Mouse (Mus musculus) lung, postnatal 0 days (tissue): ENCODE results near the gene Klc4. TPM values are rescaled to one million over a fixed set of nuclear protein-coding genes. Genes with fewer than 3 reads are reported as not detected.
A peak's percentile ranks its signal among the peaks of the same experiment; 100 is the strongest.

Source experiments
- ATAC-seq: fragments of 200-750 bp; cut with Nextera tagmentation; 2 replicates; pipeline ENCODE4 v1.8.0; 2017; ENCODE audit warnings: moderate library complexity
- DNase-seq: peaks from one replicate; pipeline ENCODE4 v3.0.0-alpha.2; 2016; ENCODE audit warnings: low spot score
- H3K27ac ChIP-seq: fragments of 300-500 bp; sonication (generic); 2 replicates; pipeline ENCODE4 v1.5.1; 2014; ENCODE audit warnings: antibody characterized with exemption, mild to moderate bottlenecking, low read length, mixed read lengths
- H3K27me3 ChIP-seq: fragments of 300-500 bp; sonication (generic); replicated peaks from 2 replicates; pipeline ENCODE4 v1.6.1; 2014; ENCODE audit warnings: low read length, mixed read lengths; ENCODE audit not compliant: insufficient read depth
- H3K36me3 ChIP-seq: fragments of 300-500 bp; sonication (generic); 2 replicates; pipeline ENCODE4 v1.6.1; 2014; ENCODE audit warnings: low read length, mixed read lengths; ENCODE audit not compliant: insufficient read depth
- H3K4me1 ChIP-seq: fragments of 300-500 bp; sonication (generic); 2 replicates; pipeline ENCODE4 v1.6.1; 2014; ENCODE audit warnings: antibody characterized with exemption, low read depth, low read length, mixed read lengths; ENCODE audit not compliant: insufficient read depth
- H3K4me2 ChIP-seq: fragments of 300-500 bp; sonication (generic); replicated peaks from 2 replicates; pipeline ENCODE4 v1.6.1; 2014; ENCODE audit warnings: low read depth, mild to moderate bottlenecking, low read length, moderate library complexity, mixed read lengths
- H3K4me3 ChIP-seq: fragments of 300-500 bp; sonication (generic); 2 replicates; pipeline ENCODE4 v1.5.1; 2014; ENCODE audit warnings: low read depth, low read length
- H3K9ac ChIP-seq: fragments of 300-500 bp; sonication (generic); replicated peaks from 2 replicates; pipeline ENCODE4 v1.6.1; 2014; ENCODE audit warnings: low read depth, mild to moderate bottlenecking
- H3K9me3 ChIP-seq: fragments of 300-500 bp; sonication (generic); 2 replicates; pipeline ENCODE4 v1.6.1; 2016; ENCODE audit warnings: low read length, mixed read lengths
- CTCF ChIP-seq: IDR thresholded peaks from 2 replicates; pipeline ENCODE4 v1.5.1; 2016; ENCODE audit warnings: antibody characterized with exemption, mild to moderate bottlenecking
- EP300 ChIP-seq: IDR thresholded peaks from 2 replicates; pipeline ENCODE4 v1.6.1; 2016; ENCODE audit warnings: antibody characterized with exemption, mild to moderate bottlenecking, control low read depth
- WGBS: fragments of 180-500 bp; shearing (Covaris S2); extraction: QIAGEN DNeasy Blood & Tissue Kit; methylation state at CpG from one replicate; pipeline ENCODE4 v1.1.7; 2014; 5-methylcytosine and 5-hydroxymethylcytosine counted together
- polyA plus RNA-seq: library from polyadenylated mRNA; unstranded; fragments of >200 nt; fragmentation: Nextera tagmentation; extraction: Ambion mirVana; gene quantifications from 2 replicates; pipeline ENCODE4 v1.2.1, GENCODE M21; 2015

Gene Klc4
- polyA plus RNA-seq, 1 experiment from 2014 or later = 38.4 TPM

DNA sequence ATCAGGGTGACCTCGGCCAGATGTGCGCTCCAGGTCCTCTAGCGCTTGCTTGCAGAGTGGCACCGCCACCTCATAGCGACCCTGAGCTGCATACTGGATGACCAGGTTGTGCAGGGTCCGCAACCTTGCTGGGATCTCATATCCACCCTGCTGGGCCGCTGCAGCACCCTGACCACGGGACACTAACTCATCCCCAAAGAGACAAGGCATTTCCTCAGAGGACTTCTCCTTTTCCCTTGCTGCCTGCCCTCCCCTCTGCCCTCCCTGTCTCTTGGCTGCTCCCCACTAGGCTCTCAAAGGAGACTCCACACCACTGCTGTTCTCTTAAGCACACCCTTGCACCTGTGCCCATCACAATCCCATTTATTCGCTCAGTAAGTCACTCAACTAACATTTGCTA lies 5.9 kb downstream of the Klc4 start:
- DNase-seq = no peak
- Histone ChIP-seq H3K4me3 (no peak overlapping the region), H3K4me2 (no peak overlapping the region), H3K36me3 (peaks cover 17% of the 10 kb centered on the region; the same call in 1 of the 2 replicates), H3K9ac (no peak overlapping the region), H3K27ac (no peak overlapping the region), H3K9me3 (no peaks in the 10 kb centered on the region), H3K27me3 (no peaks in the 10 kb centered on the region), H3K4me1 (peaks cover 9% of the 10 kb centered on the region; the same call in 1 of the 2 replicates)
- WGBS = 77% methylated on average over 9 of the region's 9 CpGs
- no peak for TF ChIP-seq CTCF
- ATAC-seq = no peak

DNA sequence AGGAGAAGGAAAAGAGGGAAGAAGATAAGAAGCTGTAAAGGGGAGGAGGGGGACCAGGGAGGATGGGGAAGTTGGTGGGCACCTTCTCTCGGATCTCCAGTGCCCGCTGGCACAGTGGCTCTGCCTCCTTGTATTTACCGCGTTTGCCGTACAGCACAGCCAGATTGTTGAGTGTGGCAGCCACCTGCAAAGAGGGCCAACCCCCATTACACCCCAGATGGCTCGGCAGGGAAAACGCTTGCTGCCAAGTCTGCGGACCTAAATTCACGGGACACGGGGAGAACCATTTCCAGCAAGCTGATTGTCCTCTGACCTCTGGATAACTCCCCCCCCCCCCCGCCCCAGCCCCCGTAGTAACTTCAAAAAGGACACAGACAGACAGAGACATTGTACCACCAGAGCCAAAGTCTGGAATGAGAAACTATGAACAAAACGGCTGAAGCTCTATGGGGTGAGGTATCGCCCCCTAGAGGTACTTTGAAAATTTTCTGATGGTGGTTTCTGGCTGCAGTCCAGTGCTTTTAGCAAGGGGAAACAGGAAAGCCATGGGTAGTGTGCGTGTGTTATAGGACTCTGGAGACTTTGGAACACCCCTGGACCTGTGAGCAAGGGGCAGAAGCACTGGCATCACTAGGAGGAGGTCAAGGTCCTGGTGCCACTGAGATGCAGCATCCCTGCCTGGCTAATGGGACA lies 8.8 kb downstream of the Klc4 start:
- H3K36me3 ChIP-seq = peaks cover 14% of the 10 kb centered on the region; the same call in 1 of the 2 replicates
- H3K4me1 ChIP-seq = no peaks in the 10 kb centered on the region
- no peak overlapping the region; the same call in 1 of the 2 replicates for H3K4me2 ChIP-seq
- ATAC-seq (peak; percentile 66), DNase-seq (peak; percentile 94)
- WGBS = 16% methylated on average over 15 of the region's 15 CpGs
- H3K27me3 ChIP-seq = no peaks in the 10 kb centered on the region
- H3K9me3 ChIP-seq = no peaks in the 10 kb centered on the region
- TF ChIP-seq CTCF = peak; percentile 80
- no peak for TF ChIP-seq EP300
- H3K27ac ChIP-seq = no peak overlapping the region
- H3K9ac ChIP-seq = no peak overlapping the region
- no peak overlapping the region for H3K4me3 ChIP-seq

DNA sequence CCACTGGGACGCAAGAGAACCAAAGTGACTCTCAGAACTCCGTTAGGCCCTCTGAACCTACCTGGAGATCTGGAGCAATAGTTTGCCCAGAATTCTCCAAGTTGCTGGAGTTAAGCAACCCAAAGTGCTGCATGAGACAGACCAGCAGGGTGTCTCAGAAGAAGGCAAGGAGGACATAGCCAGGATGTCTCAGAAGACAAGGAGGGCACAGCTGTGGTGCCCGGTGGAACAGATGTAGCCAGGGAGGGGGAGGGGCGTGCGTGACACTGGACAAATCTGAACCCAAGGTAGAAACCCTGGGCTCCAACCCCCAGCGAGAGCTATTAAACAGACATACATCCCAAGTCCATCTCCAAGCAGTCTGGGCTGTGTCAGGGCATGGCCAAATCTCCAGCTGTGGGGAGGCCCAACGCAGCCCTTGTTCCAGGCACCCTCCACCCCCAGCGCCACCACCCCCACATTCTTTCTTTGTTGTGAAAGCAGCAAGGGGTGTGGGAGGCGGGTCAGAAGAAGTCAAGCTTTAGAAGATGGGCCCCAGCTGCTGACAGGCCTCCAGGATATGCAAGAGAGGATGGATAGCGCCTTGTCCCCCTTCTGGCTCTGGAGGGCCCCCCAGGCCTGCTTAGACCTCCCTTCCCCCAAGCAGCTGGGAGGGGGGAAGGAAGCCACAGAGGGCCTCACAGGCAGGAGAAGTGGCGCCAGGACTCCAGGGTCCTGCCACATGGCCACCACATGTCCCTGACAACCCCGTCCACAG lies 16.0 kb downstream of the Klc4 start:
- whole genome bisulfite sequencing = 16% methylated on average over 12 of the region's 12 CpGs
- H3K4me1 ChIP-seq = 0 out of 2 replicates have a peak, but pooled peaks cover 5% of the 10 kb centered on the region
- ATAC-seq = peak; percentile 84
- no peaks in the 10 kb centered on the region for H3K9me3 ChIP-seq
- peak overlapping the region; percentile 86 for H3K4me3 ChIP-seq
- H3K36me3 ChIP-seq = 0 out of 2 replicates have a peak, but pooled peaks cover 7% of the 10 kb centered on the region
- peak; percentile 95 for DNase-seq
- peak overlapping the region; percentile 94 for H3K9ac ChIP-seq
- no peak; the same call in 1 of the 2 replicates for TF ChIP-seq EP300
- peak; percentile 33 for TF ChIP-seq CTCF
- H3K4me2 ChIP-seq = peak overlapping the region; percentile 87
- H3K27ac ChIP-seq = peak overlapping the region; percentile 97
- H3K27me3 ChIP-seq = no peaks in the 10 kb centered on the region

DNA sequence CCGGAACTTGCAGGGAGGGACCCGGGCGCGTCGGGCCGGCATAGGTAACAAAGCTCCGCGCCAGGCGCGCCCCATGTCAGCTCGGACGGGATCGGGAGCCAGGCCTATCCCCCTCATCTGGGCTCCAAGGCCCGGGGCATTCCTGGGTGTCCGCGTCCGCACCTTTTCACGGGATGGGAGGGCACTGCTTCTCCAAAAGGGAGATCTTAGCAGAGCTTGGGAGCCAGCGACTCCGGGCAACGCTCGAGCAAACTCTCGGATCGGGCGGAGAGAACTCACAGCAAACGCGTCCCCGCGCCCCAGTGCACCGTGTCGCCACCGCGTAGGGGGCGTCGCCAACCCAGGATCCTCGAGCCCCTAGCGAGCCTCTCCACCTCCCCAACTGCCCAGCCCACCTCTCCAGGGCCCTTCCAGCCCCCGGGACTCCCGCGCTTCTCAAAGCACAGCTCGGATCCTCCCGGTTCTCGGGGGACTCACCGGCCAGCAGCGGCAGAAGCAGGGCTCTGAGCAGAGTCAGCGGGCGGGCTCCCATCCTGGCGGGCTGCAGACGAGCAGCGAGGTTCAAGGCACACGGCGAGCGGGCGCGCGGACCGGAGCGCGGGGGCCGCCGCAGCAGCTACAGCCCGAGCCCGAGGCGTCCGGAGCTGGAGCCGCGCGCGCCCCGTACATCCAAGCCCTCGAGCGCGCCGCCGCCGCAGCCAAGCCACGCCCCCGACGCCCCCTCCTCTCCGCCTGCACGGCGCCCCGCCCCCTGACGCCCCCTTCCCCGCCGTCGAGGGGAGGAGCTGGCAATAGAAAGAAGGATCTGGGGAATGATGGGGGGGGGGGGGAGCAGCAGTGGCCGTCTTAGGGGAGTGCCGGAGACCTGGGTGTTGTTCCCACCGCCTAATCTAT lies 16.8 kb downstream of the Klc4 start, which contains the start of gene Ptk7:
Gene Ptk7 (minus strand): TSS at position 714 of the 894 bp plus-strand sequence.
- Histone ChIP-seq H3K4me1 (peaks cover 10% of the 10 kb centered on the region; the same call in 1 of the 2 replicates), H3K9me3 (no peaks in the 10 kb centered on the region), H3K4me2 (peak within 1 kb of the TSS; percentile 87), H3K4me3 (peak within 1 kb of the TSS; percentile 86), H3K36me3 (0 out of 2 replicates have a peak, but pooled peaks cover 7% of the 10 kb centered on the region), H3K27me3 (no peaks in the 10 kb centered on the region), H3K27ac (peak within 1 kb of the TSS; percentile 97), H3K9ac (peak within 1 kb of the TSS; percentile 94)
- ATAC-seq = peak; percentile 56
- WGBS = under 1% methylated on average over 64 of the region's 90 CpGs
- TF ChIP-seq CTCF = 0 out of 2 replicates have a peak, but pooled peaks have one; percentile 14
- TF ChIP-seq EP300 = no peak
- peak; percentile 81 for DNase-seq

- 2% methylated on average over 13 of the region's 13 CpGs for WGBS
- no peak for TF ChIP-seq EP300
- TF ChIP-seq CTCF = no peak
- ATAC-seq (no peak), DNase-seq (no peak)
- no peaks in the 10 kb centered on the region for H3K9me3 ChIP-seq
- H3K4me1 ChIP-seq = peaks cover 16% of the 10 kb centered on the region; the same call in 1 of the 2 replicates
- H3K27ac ChIP-seq = peak overlapping the region; percentile 97
- peak overlapping the region; percentile 94 for H3K9ac ChIP-seq
- H3K4me2 ChIP-seq = peak overlapping the region; percentile 87
- H3K36me3 ChIP-seq = 0 out of 2 replicates have a peak, but pooled peaks cover 7% of the 10 kb centered on the region
- peak overlapping the region; percentile 86 for H3K4me3 ChIP-seq
- no peaks in the 10 kb centered on the region for H3K27me3 ChIP-seq
These were observed 17.4 kb downstream of the Klc4 start for GRCm38 (mm10) chr17:46628471-46628790.
